Mouse (Mus musculus) CH12.LX (cell line): ENCODE results near the gene Phex. TPM values are rescaled to one million over a fixed set of nuclear protein-coding genes. Genes with fewer than 3 reads are reported as not detected.
A peak's percentile ranks its signal among the peaks of the same experiment; 100 is the strongest.

Source experiments
- DNase-seq: peaks from one replicate; pipeline ENCODE4 v3.0.0-alpha.2; 2013; ENCODE audit errors: extremely low read depth
- H3K27ac ChIP-seq: 2 replicates; pipeline ENCODE4 v1.5.1; 2012; ENCODE audit warnings: low read depth, mild to moderate bottlenecking, control low read depth, moderate library complexity; ENCODE audit not compliant: insufficient read depth
- H3K27me3 ChIP-seq: replicated peaks from 2 replicates; pipeline ENCODE3; 2012; ENCODE audit warnings: inconsistent platforms
- H3K36me3 ChIP-seq, 2 experiments: replicated peaks in 1 of 2; 2 replicates each; pipeline versions ENCODE3 to v1.6.1; 2012; ENCODE audit warnings: inconsistent platforms in 1 of 2, low read length in 1 of 2, mild to moderate bottlenecking in 1 of 2, mixed read lengths in 1 of 2, moderate library complexity in 1 of 2; ENCODE audit not compliant: control insufficient read depth in 1 of 2, insufficient read depth in 1 of 2
- H3K4me1 ChIP-seq, 2 experiments: 2 replicates each; pipeline ENCODE4 v1.6.1; 2012; ENCODE audit warnings: inconsistent platforms in 1 of 2, moderate library complexity in 1 of 2; ENCODE audit not compliant: insufficient read depth in 2 of 2, control insufficient read depth in 1 of 2
- H3K4me2 ChIP-seq: 2 replicates; pipeline ENCODE4 v1.6.1; 2012; ENCODE audit warnings: low read depth, mild to moderate bottlenecking, control low read depth; ENCODE audit not compliant: poor library complexity, insufficient read depth, severe bottlenecking
- H3K4me3 ChIP-seq, 3 experiments: fragments of 150-350 bp in 1 of 3; sonication (generic) in 1 of 3; replicated peaks in 1 of 3; 2 replicates each; pipeline versions ENCODE3 to v1.5.1; 2011 to 2012; ENCODE audit warnings: low read depth in 2 of 3, low read length in 2 of 3, mild to moderate bottlenecking in 2 of 3, moderate library complexity in 2 of 3, control low read depth in 1 of 3, improper control_type of control experiment in 1 of 3, inconsistent platforms in 1 of 3, mixed read lengths in 1 of 3; ENCODE audit not compliant: poor library complexity in 1 of 3
- H3K79me2 ChIP-seq: replicated peaks from 2 replicates; pipeline ENCODE4 v1.6.1; 2012; ENCODE audit warnings: mild to moderate bottlenecking, moderate library complexity; ENCODE audit not compliant: control insufficient read depth, poor library complexity, insufficient read depth, severe bottlenecking; ENCODE audit errors: extremely low read depth
- H3K9ac ChIP-seq: 2 replicates; pipeline ENCODE4 v1.6.1; 2012; ENCODE audit warnings: low read depth, mild to moderate bottlenecking, control low read depth, moderate library complexity; ENCODE audit not compliant: insufficient read depth
- H3K9me3 ChIP-seq: replicated peaks from 2 replicates; pipeline ENCODE3; 2012; ENCODE audit warnings: low read length, inconsistent platforms, mixed read lengths
- CTCF ChIP-seq, 2 experiments: IDR thresholded peaks in 1 of 2; conservative IDR thresholded peaks in 1 of 2; 2 replicates each; pipeline ENCODE4 v1.5.1; 2011 to 2012; ENCODE audit warnings: low read depth in 2 of 2, low read length in 2 of 2, improper control_type of control experiment in 1 of 2, inconsistent platforms in 1 of 2, mild to moderate bottlenecking in 1 of 2, moderate library complexity in 1 of 2
- ETS1 ChIP-seq: conservative IDR thresholded peaks from 2 replicates; pipeline ENCODE4 v1.6.1; 2012; ENCODE audit warnings: low read depth, mild to moderate bottlenecking, inconsistent platforms, low read length, improper control_type of control experiment, moderate library complexity
- GABPA ChIP-seq: IDR thresholded peaks from 2 replicates; pipeline ENCODE4 v1.6.1; 2012; ENCODE audit warnings: low read depth, low read length, improper control_type of control experiment, inconsistent platforms; ENCODE audit not compliant: insufficient replicate concordance
- JUND ChIP-seq: conservative IDR thresholded peaks from 2 replicates; pipeline ENCODE4 v1.6.1; 2011; ENCODE audit warnings: low read depth, low read length, improper control_type of control experiment
- MAFK ChIP-seq: IDR thresholded peaks from 2 replicates; pipeline ENCODE4 v1.6.1; 2011; ENCODE audit warnings: low read length, improper control_type of control experiment; ENCODE audit not compliant: insufficient replicate concordance
- MAZ ChIP-seq: IDR thresholded peaks from 2 replicates; pipeline ENCODE4 v1.6.1; 2012; ENCODE audit warnings: low read depth, mild to moderate bottlenecking, inconsistent platforms, low read length, improper control_type of control experiment, moderate library complexity
- NELFE ChIP-seq: IDR thresholded peaks from 2 replicates; pipeline ENCODE4 v1.6.1; 2011; ENCODE audit warnings: low read depth, low read length, improper control_type of control experiment
- RAD21 ChIP-seq: IDR thresholded peaks from 2 replicates; pipeline ENCODE4 v1.6.1; 2011; ENCODE audit warnings: low read depth, mild to moderate bottlenecking, low read length, improper control_type of control experiment, moderate library complexity
- SMC3 ChIP-seq: IDR thresholded peaks from 2 replicates; pipeline ENCODE4 v1.6.1; 2011; ENCODE audit warnings: low read depth, low read length, improper control_type of control experiment
- TBP ChIP-seq: conservative IDR thresholded peaks from 2 replicates; pipeline ENCODE4 v1.6.1; 2011; ENCODE audit warnings: low read depth, low read length, improper control_type of control experiment
- UBTF ChIP-seq: IDR thresholded peaks from 2 replicates; pipeline ENCODE4 v1.6.1; 2012; ENCODE audit warnings: low read depth, mild to moderate bottlenecking, inconsistent platforms, low read length, improper control_type of control experiment, moderate library complexity
- USF1 ChIP-seq: IDR thresholded peaks from 2 replicates; pipeline ENCODE4 v1.6.1; 2014; ENCODE audit warnings: low read depth, mild to moderate bottlenecking, inconsistent platforms, low read length, improper control_type of control experiment
- USF2 ChIP-seq: conservative IDR thresholded peaks from 2 replicates; pipeline ENCODE4 v1.6.1; 2011; ENCODE audit warnings: low read depth, low read length, improper control_type of control experiment
- ZC3H11A ChIP-seq: IDR thresholded peaks from 2 replicates; pipeline ENCODE4 v1.6.1; 2012; ENCODE audit warnings: low read depth, mild to moderate bottlenecking, inconsistent platforms, low read length, improper control_type of control experiment
- ZKSCAN1 ChIP-seq: IDR thresholded peaks from 2 replicates; pipeline ENCODE4 v1.6.1; 2012; ENCODE audit warnings: low read depth, inconsistent platforms, low read length, improper control_type of control experiment, borderline replicate concordance
- ZMIZ1 ChIP-seq: IDR thresholded peaks from 2 replicates; pipeline ENCODE4 v1.6.1; 2012; ENCODE audit warnings: low read depth, mild to moderate bottlenecking, inconsistent platforms, low read length, improper control_type of control experiment
- dilution Hi-C: fragments of 300-500 bp; cut with MboI; formaldehyde crosslinking; loops from 2 replicates; pipeline ENCODE4 v1.14.3; 2020; ENCODE audit warnings: low sequenced_read_pairs; ENCODE audit not compliant: extremely low pct_unique_long_range_greater_than_20kb, extremely low pct_ligation_motif_present
- in situ Hi-C: fragments of 300-500 bp; cut with MboI; formaldehyde crosslinking; loops from 3 replicates; pipeline ENCODE4 v1.14.3; 2019; ENCODE audit warnings: low sequenced_read_pairs, low pct_ligation_motif_present, low pct_unique_long_range_greater_than_20kb, mixed read lengths
- polyA plus RNA-seq: library from polyadenylated mRNA; unstranded; fragments of >175 nt; gene quantifications from 2 replicates; pipeline ENCODE4 v1.2.1, GENCODE M21; 2012; ENCODE audit warnings: low read depth; ENCODE audit not compliant: insufficient read length
- total RNA-seq, 2 experiments: library from RNA; depleted of rRNA; stranded (reverse); fragments of 300-350 nt in 1 of 2; fragments of >200 nt in 1 of 2; gene quantifications; 2 replicates each; pipeline ENCODE4 v1.2.3; 2012 to 2014

Gene Phex
- total and polyA plus RNA-seq, 3 experiments = 0.07 to 0.17 (median 0.09) TPM

DNA sequence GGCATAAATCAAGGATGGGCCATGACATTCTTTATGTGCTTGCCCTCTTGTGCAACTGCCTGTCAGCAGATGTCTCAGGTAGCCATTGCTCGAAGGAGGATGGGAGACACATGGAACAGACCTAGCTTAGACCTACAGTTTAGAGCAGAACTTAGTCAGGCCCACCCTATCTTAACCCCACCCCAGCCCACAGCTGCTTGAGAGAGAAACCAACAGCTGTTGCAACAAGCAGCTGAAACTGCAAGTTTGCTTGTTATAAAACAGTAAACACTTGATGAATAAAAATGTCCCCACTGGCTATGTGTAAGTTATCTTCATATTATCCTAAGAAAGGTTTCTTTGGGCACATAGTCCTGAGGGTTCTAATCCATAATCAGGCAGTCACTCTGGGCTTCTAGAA lies 19.7 kb upstream of the Phex start:
- H3K27me3 ChIP-seq = no peaks in the 10 kb centered on the region
- no peaks in the 10 kb centered on the region for H3K9me3 ChIP-seq
- peaks cover 0 to 22% of the 10 kb centered on the region in 2 experiments for H3K36me3 ChIP-seq
- no peaks in the 10 kb centered on the region for H3K4me1 ChIP-seq
- TF ChIP-seq UBTF (no peak), GABPA (no peak), USF2 (no peak), USF1 (no peak), TBP (no peak), ETS1 (no peak), MAFK (no peak), NELFE (no peak), SMC3 (no peak), RAD21 (no peak)
- in situ Hi-C loops (no loop called here), dilution Hi-C loops (no loop called here)
- DNase-seq = no peak
- H3K4me2 ChIP-seq = no peak overlapping the region
- no peak overlapping the region for H3K9ac ChIP-seq
- H3K79me2 ChIP-seq = no peaks in the 10 kb centered on the region
- no peak overlapping the region for H3K4me3 ChIP-seq
- no peak overlapping the region for H3K27ac ChIP-seq

DNA sequence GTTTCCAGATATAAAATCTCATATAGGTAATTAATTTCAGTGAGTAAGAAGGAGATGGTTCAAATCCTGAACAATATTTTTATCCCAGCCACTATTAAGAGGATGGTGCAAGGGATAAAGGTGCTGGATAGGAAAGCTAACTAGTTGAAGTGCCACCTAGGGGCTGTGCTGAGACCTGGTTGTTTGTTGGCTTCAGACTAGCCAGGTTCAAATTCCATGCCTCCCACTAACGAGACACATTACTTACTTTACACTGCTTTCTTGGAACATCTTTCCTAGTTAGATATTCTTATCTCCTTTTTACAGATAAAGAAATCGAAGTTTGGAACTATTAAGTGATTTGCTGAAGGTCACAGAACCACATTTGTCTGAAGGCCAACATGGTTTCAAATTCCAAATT lies 4.3 kb upstream of the Phex start:
- H3K27me3 ChIP-seq = no peaks in the 10 kb centered on the region
- H3K27ac ChIP-seq = no peak overlapping the region
- no peak overlapping the region for H3K9ac ChIP-seq
- no peak overlapping the region for H3K4me3 ChIP-seq
- TF ChIP-seq JUND (no peak), CTCF (conservative IDR thresholded peaks at IDR 0.05 in 1 of 2, IDR thresholded peaks at IDR 0.05 in 1 of 2; ENCODE audit: low read depth in 2 of 2, low read length in 2 of 2) (0 out of 4 replicates have a peak, but pooled peaks of 1 of the 2 experiments have one; percentile 1)
- no peaks in the 10 kb centered on the region for H3K4me1 ChIP-seq
- H3K9me3 ChIP-seq = no peaks in the 10 kb centered on the region
- no peaks in the 10 kb centered on the region for H3K79me2 ChIP-seq
- in situ Hi-C loops = no loop called here
- H3K4me2 ChIP-seq = no peak overlapping the region
- DNase-seq = no peak
- H3K36me3 ChIP-seq = no peaks in the 10 kb centered on the region
- dilution Hi-C loops = no loop called here

- in situ Hi-C loops = no loop called here
- Histone ChIP-seq H3K9me3 (no peaks in the 10 kb centered on the region), H3K36me3 (no peaks in the 10 kb centered on the region), H3K27ac (no peak overlapping the region), H3K79me2 (no peaks in the 10 kb centered on the region), H3K4me2 (no peak overlapping the region)
- no peak for TF ChIP-seq ZKSCAN1
- TF ChIP-seq ZC3H11A = no peak
- TF ChIP-seq ZMIZ1 = no peak
- TF ChIP-seq MAZ = no peak
- TF ChIP-seq USF2 = no peak
- TF ChIP-seq, all 38 proteins: peak for 0
- no peak for DNase-seq
- dilution Hi-C loops = no loop called here
- Histone ChIP-seq H3K9ac (no peak overlapping the region), H3K27me3 (no peaks in the 10 kb centered on the region), H3K4me3 (no peak overlapping the region), H3K4me1 (no peaks in the 10 kb centered on the region)
Observed at GRCm38 (mm10) chrX:157404919-157405318, 10.2 kb downstream of the Phex start.
